Mouse (Mus musculus) heart, postnatal 4 days (tissue): Measurements from ENCODE around the gene B4galnt1. TPM values are rescaled to one million over a fixed set of nuclear protein-coding genes. Genes with fewer than 3 reads are reported as not detected.
A peak's percentile ranks its signal among the peaks of the same experiment; 100 is the strongest.

ENCODE experiments used
- DNase-seq: peaks from one replicate; pipeline ENCODE4 v3.0.0; 2021
- total RNA-seq, 2 experiments: library from RNA; stranded (reverse); gene quantifications; 2 replicates each; pipeline ENCODE4 v1.2.3; 2021

Gene B4galnt1
- total RNA-seq, 2 experiments from 2014 or later = 2.2 to 2.7 TPM

DNA sequence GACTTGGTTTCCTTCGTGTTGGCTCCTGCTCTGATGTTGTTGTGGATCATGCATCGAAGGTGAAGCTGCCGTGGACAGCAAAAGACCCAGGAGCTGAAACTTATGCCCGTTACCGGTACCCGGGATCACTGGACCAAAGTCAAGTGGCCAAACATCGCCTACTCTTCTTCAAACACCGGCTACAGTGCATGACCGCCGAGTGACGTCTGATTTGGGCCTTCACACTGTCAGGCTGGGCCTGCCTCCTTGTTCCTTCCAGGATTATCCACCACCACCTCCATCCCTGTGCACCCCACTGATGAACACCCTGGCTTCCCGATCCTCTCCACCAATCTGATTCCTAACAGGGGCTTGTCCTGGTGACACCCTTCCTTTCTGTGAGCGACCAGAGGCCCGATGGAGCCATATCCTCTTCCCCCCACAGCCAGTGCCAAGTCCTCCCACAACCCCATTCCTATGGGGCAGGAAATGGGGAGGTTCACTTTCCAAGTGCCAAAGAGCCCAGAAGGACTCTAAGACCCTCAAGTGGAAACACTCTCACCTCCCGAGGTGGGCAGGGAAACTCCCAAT, 6.7 kb downstream of the B4galnt1 start:
- DNase-seq = no peak

- no peak for DNase-seq
Measured at GRCm38 (mm10) chr10:127173148-127174065, 8.4 kb downstream of the B4galnt1 start.

DNA sequence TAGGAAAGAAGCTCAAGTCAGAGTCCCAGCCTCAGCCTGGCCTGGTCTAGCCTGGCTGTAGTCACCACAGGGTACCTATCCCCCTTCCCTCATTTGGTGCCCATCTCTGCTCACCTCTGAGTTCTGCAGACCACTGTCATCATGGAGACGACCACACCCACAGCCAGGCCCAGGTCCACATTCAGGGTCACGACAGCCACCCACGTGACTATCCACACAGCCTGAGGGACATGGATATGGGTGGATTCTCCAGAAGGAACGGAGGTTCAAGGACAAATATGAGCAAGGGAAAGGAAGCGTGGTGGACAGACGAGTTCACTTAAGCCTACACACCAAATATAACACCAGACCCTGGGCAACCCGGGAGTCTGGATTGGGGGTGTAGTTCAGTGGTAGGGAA, 9.1 kb downstream of the B4galnt1 start:
- no peak for DNase-seq

DNA sequence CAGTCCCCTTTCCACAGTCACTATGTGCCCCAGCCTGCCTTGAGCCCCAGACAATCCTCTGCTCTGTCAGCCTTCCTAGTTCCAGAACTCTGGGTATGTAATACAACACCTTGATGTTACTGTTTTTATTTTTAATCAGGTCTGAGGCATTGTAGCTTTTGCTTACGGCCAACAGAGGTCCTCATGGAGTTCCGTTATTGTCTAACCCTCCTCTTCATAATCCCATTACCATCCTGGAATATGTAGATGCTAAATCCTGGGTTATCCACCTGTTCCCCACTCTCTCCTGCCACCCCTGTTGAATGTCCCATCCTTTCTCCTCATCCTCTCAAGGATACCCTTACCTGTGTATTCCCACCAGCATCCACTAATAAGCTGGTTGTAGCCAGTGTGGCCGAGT, 11.2 kb downstream of the B4galnt1 start:
- no peak for DNase-seq

DNA sequence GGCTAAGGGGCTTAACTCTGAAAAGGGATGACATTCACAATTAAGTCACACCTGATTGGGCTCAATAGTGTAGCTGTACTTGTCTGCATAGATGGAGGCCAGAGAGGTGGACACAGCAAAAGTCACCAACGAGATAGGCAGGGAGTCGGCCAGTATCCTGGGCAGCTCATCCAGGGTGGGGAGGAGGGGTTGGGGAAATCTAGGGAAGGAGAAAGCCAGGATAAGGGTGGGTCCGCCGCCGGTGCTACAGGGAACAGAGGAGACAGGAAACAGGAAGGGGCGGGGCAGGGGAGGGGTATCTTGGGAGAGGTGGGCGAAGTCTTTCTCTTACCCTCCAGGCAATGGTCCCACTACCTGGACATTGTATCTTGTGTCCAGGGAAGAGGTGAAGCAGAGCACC, 11.7 kb downstream of the B4galnt1 start:
- no peak for DNase-seq

GRCm38 (mm10) chr10:127177235-127177634, 12.2 kb downstream of the B4galnt1 start:
- no peak for DNase-seq

- peak; percentile 88 for DNase-seq
Measured at GRCm38 (mm10) chr10:127177719-127178118, 12.7 kb downstream of the B4galnt1 start.

GRCm38 (mm10) chr10:127178286-127179027, 13.4 kb downstream of the B4galnt1 start:
- DNase-seq = no peak

DNA sequence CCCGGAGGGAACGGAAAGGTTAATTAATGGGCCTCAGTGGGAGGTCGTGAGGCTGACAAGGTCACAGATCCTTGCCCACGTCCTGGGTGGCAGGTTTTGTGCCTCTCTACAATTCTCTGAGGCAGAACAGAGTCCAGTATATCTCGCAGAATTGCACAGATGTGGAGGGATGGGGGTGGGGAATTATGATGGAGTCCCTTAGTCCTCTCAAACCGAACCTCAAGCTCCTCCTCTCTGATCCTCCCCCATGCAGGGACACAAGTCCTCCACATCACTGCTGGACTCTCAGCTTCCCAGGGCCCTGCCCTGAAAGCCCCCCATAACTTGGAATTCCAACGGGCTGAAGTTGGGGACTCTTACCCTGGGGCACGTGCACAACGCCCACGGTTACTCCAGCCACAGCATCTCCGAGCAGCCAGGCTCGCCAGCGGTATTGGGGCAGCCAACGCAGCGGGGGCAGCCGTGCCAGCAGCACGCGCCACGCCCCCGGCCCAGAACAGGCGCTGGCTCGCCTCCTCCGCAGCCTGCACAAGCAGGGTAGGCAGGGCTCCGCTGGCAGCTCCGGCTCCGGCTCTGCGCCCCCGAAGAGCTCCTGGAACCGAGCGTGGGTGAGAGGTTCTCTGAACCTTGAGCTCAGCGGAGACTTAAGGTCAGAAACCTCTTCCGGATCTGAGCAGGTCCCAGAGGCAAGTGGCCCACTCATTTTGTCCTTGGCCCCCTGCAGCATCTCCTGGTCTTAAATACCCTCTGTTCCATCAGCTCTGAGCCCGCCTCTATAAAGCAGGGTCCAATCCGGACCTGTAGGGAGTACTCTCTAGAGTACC, 15.1 kb downstream of the B4galnt1 start, which contains the start of gene Slc26a10:
TSS of gene Slc26a10 (minus strand) at position 775 of the 824 bp plus-strand sequence.
- DNase-seq = no peak

- no peak for DNase-seq
Measured at GRCm38 (mm10) chr10:127180695-127181047, 15.6 kb downstream of the B4galnt1 start.

DNA sequence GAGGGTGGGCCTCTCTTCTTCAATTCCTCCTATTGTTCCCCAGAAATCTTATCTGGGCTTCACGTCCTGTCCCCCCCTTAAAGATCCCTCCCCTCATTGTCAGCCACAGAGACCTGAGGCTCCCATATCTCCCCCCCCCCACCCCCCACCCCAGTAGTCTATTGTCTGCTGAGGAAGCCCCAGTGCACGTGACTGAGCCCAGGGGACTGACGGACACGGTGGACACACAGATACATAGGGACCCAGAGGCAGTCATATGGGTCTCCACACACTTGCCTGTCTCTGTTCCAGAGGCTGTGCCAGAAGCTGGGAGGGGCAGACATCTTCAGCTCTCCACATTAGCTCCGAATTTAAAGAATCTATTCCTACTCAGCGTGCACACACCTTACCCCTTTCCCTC, 16.5 kb downstream of the B4galnt1 start:
- no peak for DNase-seq

- DNase-seq = no peak
Measured at GRCm38 (mm10) chr10:127182624-127183023, 17.6 kb downstream of the B4galnt1 start.

DNA sequence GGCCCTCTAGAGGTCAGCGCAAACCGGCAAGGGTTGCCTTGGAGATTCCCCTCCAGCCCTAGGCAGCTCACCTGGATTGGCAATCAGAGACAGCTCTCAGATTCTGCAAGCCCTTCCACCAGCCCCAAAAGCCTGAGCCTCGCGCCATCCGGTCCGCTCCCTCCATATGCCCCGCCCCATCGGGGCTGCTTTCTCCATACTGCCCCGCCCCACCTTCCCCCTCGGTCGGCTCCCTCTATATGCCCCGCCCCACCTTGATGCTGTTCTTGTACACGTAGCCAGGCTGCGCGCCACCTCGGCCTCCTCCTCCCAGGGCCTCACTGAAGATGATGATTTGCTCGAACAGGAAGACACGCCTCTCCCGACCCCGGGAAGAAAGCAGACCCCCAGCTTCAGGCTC, 18.7 kb downstream of the B4galnt1 start:
- DNase-seq = no peak

DNA sequence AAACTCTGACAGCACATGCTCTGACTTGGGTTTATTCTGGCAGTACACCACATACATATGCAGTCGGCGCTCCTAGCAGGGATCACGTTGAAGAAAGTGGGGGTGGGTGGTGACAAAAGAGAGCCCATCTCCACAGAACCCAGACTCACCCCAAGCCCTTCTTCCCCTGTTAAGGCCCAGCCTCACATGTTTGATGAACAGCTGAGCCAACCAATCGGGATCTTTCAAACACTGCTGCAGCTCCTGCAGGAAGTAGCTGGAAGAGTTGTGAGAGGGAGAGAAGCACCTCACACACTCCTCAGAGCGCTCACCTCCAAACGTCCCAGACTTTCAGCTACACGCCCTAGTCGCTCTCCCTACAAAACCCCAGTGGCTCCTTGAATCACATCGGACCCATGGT, 20.1 kb downstream of the B4galnt1 start:
- no peak for DNase-seq

- no peak for DNase-seq
Measured at GRCm38 (mm10) chr10:127185506-127185905, 20.5 kb downstream of the B4galnt1 start.

GRCm38 (mm10) chr10:127186451-127186850, 21.4 kb downstream of the B4galnt1 start:
- DNase-seq = no peak

DNA sequence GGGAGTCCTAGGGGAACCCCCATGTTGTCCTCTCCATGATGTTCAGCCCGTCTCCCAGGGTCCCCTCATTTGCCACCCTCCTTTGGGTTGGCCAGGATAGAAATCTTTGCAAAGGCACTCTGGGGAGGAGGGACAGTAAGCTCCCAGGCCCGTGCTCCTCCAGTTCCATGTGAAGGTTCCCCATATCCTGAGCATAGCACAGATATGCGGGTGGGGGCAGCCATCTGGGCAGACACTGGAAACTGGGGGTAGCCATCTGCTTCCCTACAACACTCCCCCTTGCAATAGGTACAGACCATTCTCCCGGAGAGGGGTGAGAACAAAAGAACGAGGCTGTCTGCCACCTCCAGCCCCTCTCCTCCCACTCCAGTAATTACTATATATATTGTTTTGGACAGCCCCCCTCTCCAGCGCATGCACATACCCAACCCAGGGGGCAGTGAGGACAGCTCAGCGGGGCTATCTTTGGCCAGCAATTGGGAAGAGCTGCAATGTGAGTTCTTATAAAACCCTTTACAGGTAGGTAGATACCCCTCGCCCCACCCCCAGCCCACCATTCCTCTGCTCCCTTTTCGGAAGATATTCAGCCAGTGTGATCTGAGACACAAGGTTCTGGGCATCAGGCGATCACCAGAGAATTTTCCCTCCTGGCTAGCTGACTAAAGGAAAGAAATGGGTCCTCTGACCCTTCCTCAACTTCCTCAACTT, 22.5 kb downstream of the B4galnt1 start:
- no peak for DNase-seq

DNA sequence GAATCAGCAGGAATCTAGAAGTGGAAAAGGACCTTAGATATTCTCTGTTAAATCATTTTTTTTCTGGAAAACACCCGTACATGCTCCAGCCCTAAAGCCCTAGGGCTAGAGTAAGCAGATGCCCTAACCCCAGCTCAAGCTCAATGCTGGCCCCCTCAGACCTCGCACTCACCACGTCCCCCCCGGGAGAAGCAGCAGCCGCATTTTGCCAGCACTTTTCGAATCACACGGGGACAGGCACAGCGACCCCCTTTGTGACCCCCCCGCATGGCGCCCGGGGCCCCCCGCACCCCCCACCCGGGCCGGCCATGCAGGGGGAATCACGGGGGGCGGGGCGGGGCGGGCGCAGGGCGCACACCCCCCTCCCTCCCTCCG, 23.0 kb downstream of the B4galnt1 start:
- no peak for DNase-seq

DNA sequence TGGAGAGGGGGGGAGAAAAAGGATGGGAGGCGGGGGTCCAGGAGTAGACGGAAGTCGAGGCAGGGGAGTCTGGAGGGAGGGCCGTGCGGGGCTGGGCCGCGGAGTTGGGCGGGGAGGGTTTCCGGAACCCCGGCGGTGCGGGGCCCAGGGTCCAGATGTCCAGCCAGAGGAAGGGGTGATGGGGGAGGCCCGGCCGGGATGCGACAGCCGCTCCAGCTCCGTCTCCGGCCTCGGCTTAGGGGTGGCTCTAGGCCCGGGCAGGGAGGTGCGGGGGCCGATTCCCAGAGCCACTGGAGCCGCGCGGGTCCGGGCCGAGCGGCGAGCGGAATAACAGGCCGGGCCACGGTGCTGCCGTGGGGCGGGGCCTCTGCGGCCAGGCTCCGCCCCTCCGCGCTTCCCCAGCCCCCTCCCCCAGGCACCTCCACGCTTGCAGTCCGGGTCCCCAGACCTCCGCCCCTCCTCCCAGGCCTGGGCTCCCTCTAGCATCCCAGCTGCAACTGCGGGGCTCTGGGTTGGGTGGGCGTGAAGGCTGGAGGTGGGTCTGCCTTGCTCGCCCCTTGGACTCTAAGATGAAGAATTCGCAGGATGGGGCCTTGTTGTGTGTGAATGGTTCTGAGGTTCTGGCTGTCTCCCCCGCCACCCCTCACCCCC, 23.6 kb downstream of the B4galnt1 start:
- DNase-seq = peak; percentile 64

GRCm38 (mm10) chr10:127189116-127189650, 24.2 kb downstream of the B4galnt1 start:
- DNase-seq = peak; percentile 55
